Mouse (Mus musculus) spleen, adult 2 months (tissue): ENCODE data around the gene Dars2. TPM values are rescaled to one million over a fixed set of nuclear protein-coding genes. Genes with fewer than 3 reads are reported as not detected.

ENCODE experiments used
- DNase-seq, 2 experiments: peaks; one replicate each; pipeline versions ENCODE4 v3.0.0 to v3.0.0-alpha.2; 2012 to 2021; ENCODE audit warnings: low spot score in 2 of 2, low read depth in 1 of 2
- H3K27ac ChIP-seq: fragments of 200-500 bp; 2 replicates; pipeline ENCODE4 v1.5.1; 2012; ENCODE audit warnings: low read length, inconsistent platforms; ENCODE audit not compliant: insufficient read depth
- H3K27me3 ChIP-seq: fragments of 200-500 bp; 2 replicates; pipeline ENCODE4 v1.6.1; 2012; ENCODE audit warnings: mild to moderate bottlenecking, moderate library complexity, low read length, inconsistent platforms; ENCODE audit not compliant: control insufficient read depth, insufficient read depth
- H3K36me3 ChIP-seq: fragments of 200-500 bp; 2 replicates; pipeline ENCODE4 v1.6.1; 2012; ENCODE audit warnings: mild to moderate bottlenecking, low read length, inconsistent platforms; ENCODE audit not compliant: control insufficient read depth, insufficient read depth
- H3K4me1 ChIP-seq: fragments of 200-500 bp; 2 replicates; pipeline ENCODE4 v1.6.1; 2011; ENCODE audit warnings: inconsistent platforms; ENCODE audit not compliant: control insufficient read depth, insufficient read depth, insufficient read length
- H3K4me3 ChIP-seq: fragments of 200-500 bp; 2 replicates; pipeline ENCODE4 v1.5.1; 2011; ENCODE audit warnings: mild to moderate bottlenecking, inconsistent platforms; ENCODE audit not compliant: insufficient read depth, insufficient read length; ENCODE audit errors: extremely low read depth
- CTCF ChIP-seq: fragments of 200-500 bp; IDR thresholded peaks from 2 replicates; pipeline ENCODE4 v1.5.1; 2011; ENCODE audit warnings: mild to moderate bottlenecking, inconsistent platforms; ENCODE audit not compliant: insufficient read depth, insufficient read length, insufficient replicate concordance; ENCODE audit errors: extremely low read depth
- POLR2A ChIP-seq: fragments of 200-500 bp; IDR thresholded peaks from 2 replicates; pipeline ENCODE4 v1.6.1; 2011; ENCODE audit warnings: low read depth, low read length, inconsistent platforms
- WGBS: fragments of 180-500 bp; shearing (Covaris S2); methylation state at CpG from one replicate; pipeline ENCODE4 v1.1.7; 2018; 5-methylcytosine and 5-hydroxymethylcytosine counted together
- polyA plus RNA-seq: library from polyadenylated mRNA; depleted of rRNA; stranded (reverse); fragments of >200 nt; gene quantifications from 2 replicates; pipeline ENCODE4 v1.2.3, GENCODE M21; 2012; rRNA removed

The Dars2 gene
- 5.6 and 6.5 TPM in 2 replicates for polyA plus RNA-seq

DNA sequence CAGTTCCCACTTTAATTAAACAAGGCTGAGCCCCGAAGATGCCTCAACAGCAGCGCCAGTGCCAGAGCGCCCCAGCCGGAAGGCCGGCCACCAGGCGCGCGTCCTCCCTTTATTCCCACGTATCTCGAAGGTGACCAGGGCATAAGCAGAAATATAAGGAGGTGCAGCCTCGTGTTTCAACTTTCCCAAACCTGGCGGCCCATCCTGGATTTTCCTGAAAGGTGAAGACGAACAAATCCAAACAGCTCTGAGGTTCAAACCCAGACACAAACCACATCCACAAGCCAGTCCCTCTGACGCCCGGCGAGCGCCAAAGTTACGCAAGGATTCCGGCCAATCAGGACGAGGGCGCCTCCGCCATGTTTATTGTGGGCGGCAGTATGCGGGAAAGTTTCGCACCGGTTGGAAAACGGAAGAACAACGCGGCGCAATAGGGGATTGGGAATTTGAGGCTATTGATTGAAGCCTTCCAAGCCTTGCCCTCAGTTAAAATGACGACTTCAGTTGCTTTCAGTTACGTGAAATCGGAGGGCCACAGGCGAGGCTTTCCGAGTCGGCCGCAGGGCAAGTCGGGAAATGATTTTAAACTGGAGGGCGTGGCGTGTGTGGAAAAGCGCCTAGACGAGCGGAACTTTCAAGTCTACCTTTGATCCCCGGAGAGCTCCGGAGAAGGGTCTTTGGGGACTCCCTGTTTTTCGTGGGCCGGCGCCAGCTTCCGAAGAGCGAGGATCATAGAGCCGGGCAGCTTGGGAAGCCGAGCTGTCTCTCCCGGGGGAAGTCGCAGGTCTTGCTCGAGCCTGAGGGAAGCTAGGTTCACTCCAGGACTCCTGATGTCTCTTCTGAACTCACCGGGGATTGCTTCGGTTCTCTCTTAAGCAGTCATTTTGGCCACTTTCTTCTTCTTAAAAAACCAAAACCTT, at the start of gene Dars2, which contains the start of gene Cenpl:
Dars2 (minus strand) TSS at position 307 of the 920 bp plus-strand sequence.
Cenpl (plus strand) TSS at position 362 of the 920 bp plus-strand sequence.
- Histone ChIP-seq H3K4me3 (peak within 1 kb of the TSS; percentile 73), H3K36me3 (no peaks in the 10 kb centered on the region; the same call in 1 of the 2 replicates), H3K4me1 (peaks cover 15% of the 10 kb centered on the region), H3K27ac (peak within 1 kb of the TSS; percentile 72), H3K27me3 (no peaks in the 10 kb centered on the region)
- under 1% methylated on average over 57 of the region's 57 CpGs for WGBS
- TF ChIP-seq POLR2A: no peak
- TF ChIP-seq CTCF: no peak
- DNase-seq: peak; percentile 91

DNA sequence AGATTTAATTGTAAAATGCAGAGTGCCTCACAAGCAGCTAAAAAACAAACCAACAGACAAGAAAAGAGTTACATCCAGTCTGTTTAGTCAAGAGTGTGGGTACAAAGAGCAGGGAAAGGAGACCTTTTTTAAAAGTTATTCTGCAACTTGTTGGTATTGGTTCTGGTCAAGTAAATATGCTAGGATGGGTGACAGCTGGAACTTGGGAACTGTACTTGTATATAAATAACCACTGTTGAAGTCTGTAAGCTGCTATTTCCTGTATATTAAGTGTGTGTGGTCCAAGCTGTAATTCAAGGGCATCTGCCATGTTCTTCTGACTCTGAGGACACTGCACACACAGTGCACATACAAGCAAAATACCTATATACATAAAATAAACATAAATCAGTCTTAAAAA, 44.1 kb upstream of the Dars2 start:
- no peak for DNase-seq
- no peaks in the 10 kb centered on the region; the same call in none of the 2 replicates for H3K4me1 ChIP-seq
- no peak overlapping the region for H3K4me3 ChIP-seq
- peaks cover under 1% of the 10 kb centered on the region; the same call in 1 of the 2 replicates for H3K36me3 ChIP-seq
- no peak overlapping the region for H3K27ac ChIP-seq
- TF ChIP-seq CTCF: no peak
- no peak for TF ChIP-seq POLR2A
- no peaks in the 10 kb centered on the region for H3K27me3 ChIP-seq

DNA sequence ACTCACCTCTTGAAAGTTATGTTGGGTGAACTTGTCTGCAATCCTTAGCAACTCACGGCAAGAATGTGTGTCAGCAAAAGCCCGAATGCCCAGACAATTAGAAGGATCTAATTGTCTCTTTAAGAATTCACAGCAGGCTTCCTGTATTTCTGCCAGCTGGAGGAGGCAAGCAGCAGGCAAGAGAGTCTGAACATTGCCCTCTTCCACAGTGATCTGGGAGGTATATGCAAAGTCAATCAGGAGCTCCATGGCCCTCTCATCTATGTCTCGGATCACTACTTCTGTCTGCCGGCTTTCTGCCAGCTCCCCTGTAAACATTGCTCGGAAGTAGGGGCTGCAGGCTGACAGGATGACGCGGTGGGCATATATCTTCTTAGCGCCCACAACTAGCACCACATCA, 38.8 kb upstream of the Dars2 start:
- 92% methylated on average over 8 of the region's 8 CpGs for WGBS

DNA sequence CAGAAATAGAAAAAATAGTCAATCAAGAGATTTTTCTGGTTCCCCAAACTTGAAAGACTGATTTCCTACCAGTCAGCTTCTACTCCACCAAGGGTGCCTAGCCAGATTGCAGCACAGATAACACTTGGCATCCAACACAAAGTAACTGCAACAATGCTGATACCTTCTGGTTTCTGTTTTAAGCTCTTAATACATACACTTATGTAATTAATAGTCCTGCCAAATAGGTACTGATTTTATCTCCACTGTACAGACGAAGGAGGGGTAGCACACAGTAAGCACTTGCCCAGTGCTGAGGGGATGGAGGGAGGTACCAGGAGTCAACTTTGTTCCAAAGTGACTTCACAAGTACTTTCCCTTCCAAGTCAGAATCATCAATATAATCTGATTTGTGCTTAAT, 33.4 kb upstream of the Dars2 start:
- H3K27ac ChIP-seq: no peak overlapping the region
- no peak for DNase-seq
- H3K4me3 ChIP-seq: no peak overlapping the region
- WGBS: 75% methylated on average over 1 of the region's 1 CpGs
- no peaks in the 10 kb centered on the region for H3K4me1 ChIP-seq
- TF ChIP-seq POLR2A (no peak), CTCF (no peak)
- H3K27me3 ChIP-seq: no peaks in the 10 kb centered on the region
- H3K36me3 ChIP-seq: peaks cover 11% of the 10 kb centered on the region

More for the DNA sequence above, 38.8 kb upstream of the Dars2 start:
- Histone ChIP-seq H3K27me3 (no peaks in the 10 kb centered on the region), H3K36me3 (peaks cover 13% of the 10 kb centered on the region), H3K4me1 (no peaks in the 10 kb centered on the region; the same call in 1 of the 2 replicates), H3K4me3 (no peak overlapping the region), H3K27ac (no peak overlapping the region)
- TF ChIP-seq CTCF: no peak
- no peak for TF ChIP-seq POLR2A
- no peak for DNase-seq

DNA sequence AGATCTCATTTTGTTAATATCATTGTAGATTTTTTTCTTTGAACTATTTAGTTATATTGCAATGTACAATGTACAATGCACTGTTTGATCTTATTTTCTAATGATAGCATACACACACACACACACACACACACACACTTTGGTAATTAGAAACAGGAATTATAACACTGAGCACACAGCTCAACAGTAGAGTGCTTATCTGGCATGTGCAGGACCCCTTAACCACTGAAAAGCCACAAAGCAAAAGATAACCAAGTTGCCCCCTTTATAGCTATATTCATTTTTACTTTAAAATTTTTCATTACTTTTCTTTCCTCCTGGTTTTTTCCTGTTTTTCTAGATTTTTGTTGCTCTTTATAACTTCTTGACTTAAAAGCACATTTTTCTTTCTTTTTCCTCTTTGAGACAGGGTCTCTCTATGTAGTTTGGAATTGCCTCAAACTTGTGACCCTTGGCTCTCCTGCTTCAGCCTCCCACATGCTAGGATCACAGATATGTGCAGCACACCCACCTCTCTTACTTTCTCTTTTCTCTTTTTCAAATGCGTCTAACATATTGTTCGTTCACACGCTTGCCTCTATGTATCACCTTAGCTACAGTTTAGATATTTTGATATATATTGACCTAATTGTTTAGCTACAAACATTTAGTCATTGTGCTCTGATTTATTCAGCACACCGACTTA, 29.4 kb upstream of the Dars2 start:
- H3K36me3 ChIP-seq: peaks cover 15% of the 10 kb centered on the region
- DNase-seq: no peak
- H3K27ac ChIP-seq: no peak overlapping the region
- no peaks in the 10 kb centered on the region for H3K4me1 ChIP-seq
- no peak overlapping the region for H3K4me3 ChIP-seq
- H3K27me3 ChIP-seq: no peaks in the 10 kb centered on the region
- 82% methylated on average over 4 of the region's 4 CpGs for WGBS
- TF ChIP-seq CTCF (no peak), POLR2A (no peak)

DNA sequence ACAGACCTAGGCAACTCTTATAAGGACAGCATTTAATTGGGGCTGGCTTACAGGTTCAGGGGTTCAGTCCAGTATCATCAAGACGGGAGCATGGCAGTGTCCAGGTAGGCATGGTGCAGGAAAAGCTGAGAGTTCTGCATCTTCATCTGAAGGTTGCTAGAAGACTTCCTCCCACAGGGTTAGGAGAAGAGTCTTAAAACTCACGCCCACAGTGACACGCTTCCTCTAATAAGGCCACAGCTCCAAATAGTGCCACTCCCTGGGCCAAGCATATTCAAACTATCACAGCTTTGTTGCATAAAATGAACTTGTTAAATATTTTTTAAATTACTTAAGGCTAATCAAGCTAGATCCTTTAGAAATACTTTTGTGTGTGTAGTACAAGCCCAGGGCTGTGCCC, 6.8 kb upstream of the Dars2 start:
- no peaks in the 10 kb centered on the region for H3K27me3 ChIP-seq
- H3K36me3 ChIP-seq: peaks cover 3% of the 10 kb centered on the region; the same call in 1 of the 2 replicates
- no peak for DNase-seq
- TF ChIP-seq POLR2A (no peak), CTCF (no peak)
- no peak overlapping the region for H3K27ac ChIP-seq
- 74% methylated on average over 3 of the region's 3 CpGs for WGBS
- H3K4me3 ChIP-seq: no peak overlapping the region
- H3K4me1 ChIP-seq: peaks cover 7% of the 10 kb centered on the region
